Mouse (Mus musculus) cerebellum, adult 2 months (tissue): ENCODE results near the gene Sltm.
"Not testable (repeated sequence)": the region's sequence is repeated elsewhere in the genome, so short reads cannot be mapped to it uniquely, and the experiment has no call there.

Experiments used
- CTCF ChIP-seq: fragments of 200-500 bp; IDR thresholded peaks from 2 replicates; pipeline ENCODE4 v1.5.1; 2011; ENCODE audit warnings: low read depth, mild to moderate bottlenecking, control low read depth, low read length, moderate library complexity, borderline replicate concordance; ENCODE audit not compliant: insufficient read depth
- POLR2A ChIP-seq: fragments of 200-500 bp; IDR thresholded peaks from 2 replicates; pipeline ENCODE4 v1.6.1; 2011; ENCODE audit warnings: low read length, control low read depth, borderline replicate concordance; ENCODE audit not compliant: insufficient read depth

DNA sequence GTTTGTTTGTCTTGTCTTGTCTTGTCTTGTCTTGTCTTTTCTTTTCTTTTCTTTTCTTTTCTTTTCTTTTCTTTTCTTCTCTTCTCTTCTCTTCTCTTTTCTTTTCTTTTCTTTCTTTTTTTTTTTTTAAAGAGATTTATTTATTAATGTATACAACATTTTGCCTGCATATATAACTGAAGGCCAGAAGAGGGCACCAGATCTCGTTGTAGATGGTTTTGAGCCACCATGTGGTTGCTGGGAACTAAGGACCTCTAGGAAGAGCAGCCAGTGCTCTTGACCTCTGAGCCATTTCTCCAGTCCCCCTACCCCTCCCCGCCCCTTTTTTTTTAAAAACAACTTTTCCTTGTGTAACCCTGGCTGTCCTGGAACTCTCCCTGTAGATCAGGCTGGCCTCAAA lies 9.7 kb downstream of the Sltm start:
- TF ChIP-seq CTCF, POLR2A: not testable (repeated sequence)
